Mouse (Mus musculus): ENCODE measurements around the gene Chrna5.

DNA sequence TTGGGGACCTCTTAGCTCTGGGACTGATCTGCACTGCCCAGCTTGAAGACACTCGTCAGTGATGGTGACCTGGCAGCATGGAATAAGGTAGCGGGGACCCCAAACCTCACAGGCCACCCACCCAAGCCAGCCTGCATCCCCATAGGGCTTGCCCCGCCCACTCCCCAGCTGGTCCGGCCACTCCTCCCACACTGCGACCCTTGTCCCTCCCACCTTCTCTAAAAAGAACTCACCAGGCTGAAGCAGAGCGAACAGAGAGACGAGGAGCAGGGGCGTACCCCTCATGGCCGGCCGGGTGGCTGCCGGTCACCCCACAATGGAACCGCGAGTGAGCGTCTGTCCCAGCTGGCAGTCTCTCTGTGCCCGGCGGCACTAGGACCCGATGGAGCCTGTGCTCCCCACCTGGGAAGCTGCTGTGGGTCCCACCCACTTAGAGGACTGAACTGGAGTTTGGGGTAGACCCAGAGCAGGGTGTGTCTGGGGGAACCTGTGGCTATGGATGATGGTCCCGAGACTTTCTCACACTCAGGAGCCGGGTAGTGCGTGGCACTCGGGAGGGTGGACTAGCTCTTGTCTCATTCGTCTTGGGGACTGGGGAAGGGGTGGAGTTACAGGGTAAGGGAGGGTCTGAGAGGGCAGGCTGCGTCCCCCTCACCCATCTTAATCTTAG is 67.7 kb downstream of the Chrna5 start, which contains the start of gene Chrnb4:
- TF ChIP-seq CTCF (IDR thresholded peaks at IDR 0.05; ENCODE audit: control insufficient read depth, insufficient read depth, insufficient replicate concordance, low read depth, low read length): no peak
- TF ChIP-seq POLR2A (IDR thresholded peaks at IDR 0.05; ENCODE audit: control insufficient read depth, low read depth, low read length): no peak
